Mouse (Mus musculus): ENCODE results near the gene Depp1.

DNA sequence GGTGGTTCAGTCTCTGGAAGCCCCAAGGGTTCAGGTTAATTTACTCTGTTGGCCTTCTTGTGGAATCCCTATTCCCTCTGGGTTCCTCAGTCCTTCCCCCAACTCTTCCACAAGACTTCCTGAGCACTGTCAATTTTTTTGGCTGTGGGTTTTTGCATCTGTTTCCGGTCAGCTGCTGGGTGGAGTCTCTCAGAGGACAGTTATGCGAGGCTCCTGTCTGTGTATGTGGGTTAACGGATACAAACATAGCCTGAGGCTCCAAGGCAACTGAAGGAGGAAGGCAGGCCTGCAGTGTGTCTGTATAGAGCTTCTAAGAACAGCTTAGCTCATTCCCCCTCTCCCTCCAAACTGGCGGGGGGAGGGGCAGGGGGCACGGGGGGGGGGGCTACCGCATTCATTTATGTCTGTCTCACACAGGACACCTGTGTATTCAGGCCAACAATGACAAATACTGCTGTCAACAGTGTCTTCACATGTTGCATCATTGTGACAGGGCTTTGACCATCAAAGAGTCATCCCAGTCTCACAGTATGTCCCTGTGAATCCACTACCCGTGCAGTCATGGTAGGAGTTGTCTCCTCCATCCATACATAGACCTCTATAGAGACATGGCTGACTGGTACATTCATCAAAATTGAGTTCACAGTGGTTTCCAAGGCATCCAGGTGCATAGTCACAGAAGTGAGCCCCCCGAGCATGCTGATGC, 28.9 kb upstream of the Depp1 start:
- no peak for TF ChIP-seq CTCF (IDR thresholded peaks at IDR 0.05; ENCODE audit: borderline replicate concordance, insufficient read depth, low read length)
- no peak for TF ChIP-seq POLR2A (IDR thresholded peaks at IDR 0.05; ENCODE audit: low read depth, low read length)

All from embryonic fibroblast, embryonic 13.5 days (primary cell).